Mouse (Mus musculus) stomach, postnatal 0 days (tissue): ENCODE measurements around the gene Necap2.

Experiments
- CTCF ChIP-seq: IDR thresholded peaks from 2 replicates; pipeline ENCODE4 v1.5.1; 2016; ENCODE audit warnings: antibody characterized with exemption, low read depth, mild to moderate bottlenecking, moderate library complexity
- EP300 ChIP-seq: optimal IDR thresholded peaks from 2 replicates; pipeline ENCODE3; 2016; ENCODE audit warnings: antibody characterized with exemption

GRCm38 (mm10) chr4:141058835-141059234 is 19.3 kb downstream of the Necap2 start:
- TF ChIP-seq CTCF (no peak), EP300 (no peak)
